10 mouse cellular contexts compared by ENCODE assay signal in the genomic region with DNA sequence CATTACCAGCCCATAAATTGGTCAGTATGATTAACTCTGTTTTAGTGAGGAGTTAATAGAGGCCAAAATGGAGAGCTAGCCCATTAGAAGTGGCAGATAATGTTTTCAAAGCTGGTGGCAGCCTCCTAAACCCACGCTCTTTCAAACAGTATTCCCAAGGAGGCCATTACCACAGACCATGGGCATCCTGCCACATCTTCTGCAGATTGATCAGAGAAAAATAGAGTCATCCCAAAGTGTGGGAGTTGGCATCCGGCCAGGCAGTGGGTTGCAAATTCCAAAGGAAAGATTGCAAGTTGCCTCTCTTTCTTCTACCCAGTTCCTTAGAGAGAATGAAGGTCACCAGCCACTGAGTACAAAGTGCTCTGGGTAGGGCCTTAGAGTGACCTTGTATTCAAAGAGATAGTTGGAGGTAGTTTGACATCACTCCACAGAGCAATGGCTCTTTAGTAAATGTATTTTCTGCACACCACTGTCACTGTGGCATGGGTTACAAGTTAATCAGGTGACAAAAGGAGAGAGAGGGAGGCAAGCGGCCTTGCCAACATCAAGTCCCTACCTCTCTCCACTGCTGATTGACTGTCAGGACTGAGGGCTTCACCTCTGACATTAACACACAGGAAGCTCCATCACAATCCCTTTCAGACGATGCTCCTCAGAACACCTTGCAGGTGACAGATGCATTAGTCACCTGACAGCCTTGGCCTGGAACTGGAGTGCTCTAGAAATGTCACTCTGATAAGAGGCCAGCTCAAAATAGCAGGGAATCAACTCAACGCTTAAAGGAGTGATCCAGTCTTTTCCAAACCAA.
DNase-seq lines count a peak whose midpoint lies in the region; ATAC-seq and TF ChIP-seq lines count a peak whose summit lies in the region.
"Had no signal": no experiment of that assay in that cellular context is flagged by ENCODE, and none has a peak within 500 bp of the region (broad histone marks: within the 10 kb centered on the region; RNA-seq: fewer than 3 reads in every experiment).

No protein-coding gene starts in this region.

- ATAC-seq in heart, embryonic 16.5 days (replicated peaks; ENCODE audit: extremely low read depth, insufficient read depth, low FRiP score), result peak; percentile 55
- ATAC-seq in intestine, embryonic 15.5 days, result no peak
- ATAC-seq in liver, postnatal 0 days, result no peak
- ATAC-seq in liver, embryonic 11.5 days (replicated peaks; ENCODE audit: low FRiP score), result no peak

- 39% methylated on average over 5 of the region's 5 CpGs for WGBS in heart, embryonic 16.5 days
- WGBS in heart, embryonic 10.5 days, result 50% methylated on average over 5 of the region's 5 CpGs
- WGBS in intestine, embryonic 15.5 days, result 81% methylated on average over 5 of the region's 5 CpGs
- WGBS in liver, postnatal 0 days (ENCODE audit: insufficient replicate concordance), result 71% methylated on average over 5 of the region's 5 CpGs
- 75% methylated on average over 5 of the region's 5 CpGs for WGBS in liver, embryonic 11.5 days

- H3K27ac ChIP-seq in heart, embryonic 16.5 days (ENCODE audit: low read length), result peak overlapping the region; percentile 48
- no peak overlapping the region for H3K27ac ChIP-seq in heart, embryonic 10.5 days
- H3K27ac ChIP-seq in intestine, embryonic 15.5 days, result no peak overlapping the region
- no peak overlapping the region for H3K27ac ChIP-seq in liver, postnatal 0 days (ENCODE audit: low read depth)
- H3K27ac ChIP-seq in liver, embryonic 11.5 days (ENCODE audit: low read depth, low read length), result no peak overlapping the region
- H3K27ac ChIP-seq: neural tube, embryonic 12.5 days had no signal

- no peak overlapping the region for H3K4me3 ChIP-seq in heart, embryonic 16.5 days (ENCODE audit: low read length)
- H3K4me3 ChIP-seq in heart, embryonic 10.5 days, result no peak overlapping the region
- no peak overlapping the region for H3K4me3 ChIP-seq in intestine, embryonic 15.5 days (replicated peaks)
- no peak overlapping the region for H3K4me3 ChIP-seq in liver, postnatal 0 days (ENCODE audit: low read depth, low read length)
- no peak overlapping the region for H3K4me3 ChIP-seq in liver, embryonic 11.5 days (ENCODE audit: low read depth, low read length)
- H3K4me3 ChIP-seq: neural tube, embryonic 12.5 days had no signal

- no peaks in the 10 kb centered on the region for H3K9me3 ChIP-seq in heart, embryonic 16.5 days (replicated peaks; ENCODE audit: control insufficient read depth, low read length)
- H3K9me3 ChIP-seq in heart, embryonic 10.5 days, result no peaks in the 10 kb centered on the region
- H3K9me3 ChIP-seq in intestine, embryonic 15.5 days, result no peaks in the 10 kb centered on the region
- no peaks in the 10 kb centered on the region for H3K9me3 ChIP-seq in liver, postnatal 0 days (ENCODE audit: low read length)
- H3K9me3 ChIP-seq in liver, embryonic 11.5 days (ENCODE audit: control insufficient read depth, low read length), result no peaks in the 10 kb centered on the region
- H3K9me3 ChIP-seq: G1E; neural tube, embryonic 12.5 days had no signal

- no peak for TF ChIP-seq EP300 in liver, postnatal 0 days (IDR thresholded peaks at IDR 0.05; ENCODE audit: low read depth)

- no peak overlapping the region for H3K9ac ChIP-seq in heart, embryonic 16.5 days (ENCODE audit: low read length)
- no peak overlapping the region for H3K9ac ChIP-seq in intestine, embryonic 15.5 days
- H3K9ac ChIP-seq in liver, postnatal 0 days (replicated peaks), result no peak overlapping the region
- H3K9ac ChIP-seq in liver, embryonic 11.5 days (ENCODE audit: low read depth, low read length), result no peak overlapping the region
- H3K9ac ChIP-seq: neural tube, embryonic 12.5 days had no signal

- peaks cover 12% of the 10 kb centered on the region for H3K4me1 ChIP-seq in heart, embryonic 16.5 days (ENCODE audit: control insufficient read depth, insufficient read depth, low read length)
- H3K4me1 ChIP-seq in heart, embryonic 10.5 days, result peaks cover 14% of the 10 kb centered on the region
- no peaks in the 10 kb centered on the region for H3K4me1 ChIP-seq in intestine, embryonic 15.5 days (replicated peaks)
- peaks cover 5% of the 10 kb centered on the region; the same call in 1 of the 2 replicates for H3K4me1 ChIP-seq in liver, postnatal 0 days (ENCODE audit: insufficient read depth)
- no peaks in the 10 kb centered on the region for H3K4me1 ChIP-seq in liver, embryonic 11.5 days (replicated peaks; ENCODE audit: control insufficient read depth, insufficient read depth, low read length)
- H3K4me1 ChIP-seq: neural tube, embryonic 12.5 days had no signal

- no peak for DNase-seq in heart, embryonic 10.5 days (ENCODE audit: low spot score)
- DNase-seq in adrenal gland, adult (ENCODE audit: inconsistent age in 2 of 2, low spot score in 1 of 2), result peak; percentile 89 to 90
- DNase-seq in frontal cortex, postnatal 36 days (ENCODE audit: low spot score in 2 of 2), result peak; percentile 72 to 76
- DNase-seq in lung, postnatal 36 days, result peak; percentile 7
- DNase-seq in liver, postnatal 0 days, result no peak
- DNase-seq in liver, embryonic 11.5 days (ENCODE audit: low spot score), result no peak

- no peaks in the 10 kb centered on the region for H3K36me3 ChIP-seq in heart, embryonic 16.5 days (ENCODE audit: control insufficient read depth, insufficient read depth)
- no peaks in the 10 kb centered on the region for H3K36me3 ChIP-seq in heart, embryonic 10.5 days
- no peaks in the 10 kb centered on the region for H3K36me3 ChIP-seq in intestine, embryonic 15.5 days
- no peaks in the 10 kb centered on the region for H3K36me3 ChIP-seq in liver, postnatal 0 days (replicated peaks; ENCODE audit: insufficient read depth, low read length)
- no peaks in the 10 kb centered on the region for H3K36me3 ChIP-seq in liver, embryonic 11.5 days (ENCODE audit: control insufficient read depth, insufficient read depth, low read length)
- H3K36me3 ChIP-seq: G1E; neural tube, embryonic 12.5 days had no signal

- no peaks in the 10 kb centered on the region for H3K27me3 ChIP-seq in heart, embryonic 16.5 days (ENCODE audit: control insufficient read depth, insufficient read depth, low read length)
- no peaks in the 10 kb centered on the region for H3K27me3 ChIP-seq in heart, embryonic 10.5 days (ENCODE audit: insufficient read depth, poor library complexity, severe bottlenecking)
- H3K27me3 ChIP-seq in intestine, embryonic 15.5 days (replicated peaks), result no peaks in the 10 kb centered on the region
- H3K27me3 ChIP-seq in liver, postnatal 0 days (ENCODE audit: insufficient read depth, low read length), result no peaks in the 10 kb centered on the region
- no peaks in the 10 kb centered on the region for H3K27me3 ChIP-seq in liver, embryonic 11.5 days (replicated peaks; ENCODE audit: control insufficient read depth, insufficient read depth, low read length)
- H3K27me3 ChIP-seq: neural tube, embryonic 12.5 days had no signal

- no peak overlapping the region for H3K4me2 ChIP-seq in heart, embryonic 16.5 days (ENCODE audit: low read depth, low read length)
- no peak overlapping the region for H3K4me2 ChIP-seq in intestine, embryonic 15.5 days (replicated peaks)
- no peak overlapping the region for H3K4me2 ChIP-seq in liver, postnatal 0 days (ENCODE audit: low read depth, low read length)
- H3K4me2 ChIP-seq in liver, embryonic 11.5 days, result no peak overlapping the region
- H3K4me2 ChIP-seq: neural tube, embryonic 12.5 days had no signal

- no peak for TF ChIP-seq CTCF in liver, postnatal 0 days (IDR thresholded peaks at IDR 0.05; ENCODE audit: low read depth)

Comparison
In these comparisons a context has a peak if more than half of its experiments do, and no peak if none do; other contexts are left out.
1. DNase-seq: peak in adrenal gland, adult (2 of 2), frontal cortex, postnatal 36 days (2 of 2) and lung, postnatal 36 days (single experiment); none in heart, embryonic 10.5 days (single experiment), liver, postnatal 0 days (single experiment) and liver, embryonic 11.5 days (single experiment).